Mouse (Mus musculus): ENCODE results near the gene Kif20b. TPM values are rescaled to one million over a fixed set of nuclear protein-coding genes. Genes with fewer than 3 reads are reported as not detected.

Gene Kif20b
- polyA plus RNA-seq, 1 experiment from 2014 or later = 14.1 TPM

MicroRNAs encoded within 50 kb of the gene (microRNA counts, 519-probe panel; counts per million panel counts)
- not detected for microRNA mmu-miR-1950

Small RNA genes within 50 kb of the gene (microRNA-seq; reads per million reads assigned to microRNA genes)
- gene Mir1950 = not detected

Other genes starting within 250 kb of the Kif20b start
- 0.51 and 4.1 TPM in 2 replicates for gene Slc16a12, start 175.1 kb upstream of the Kif20b start, polyA plus RNA-seq (2014; fragmentation: Nextera tagmentation; extraction: Ambion mirVana)
- gene Pank1, start 42.9 kb upstream of the Kif20b start, polyA plus RNA-seq (2014; fragmentation: Nextera tagmentation; extraction: Ambion mirVana) = 10.5 and 10.7 TPM in 2 replicates

All from midbrain, embryonic 14.5 days (tissue).